Mouse (Mus musculus) heart, adult 8-10 months (tissue): ENCODE measurements at regions not wholly inside any gene's neighbourhood (a gene's known extent, or its start where the extent isn't known, plus 50 kb on each side); places are given as distances from the start of the nearest gene placed in this dataset.
"Not testable (repeated sequence)": the region's sequence is repeated elsewhere in the genome, so short reads cannot be mapped to it uniquely, and the experiment has no call there.

Experiments used
- DNase-seq: peaks from one replicate; pipeline ENCODE4 v3.0.0; 2022; ENCODE audit warnings: low spot score

DNA sequence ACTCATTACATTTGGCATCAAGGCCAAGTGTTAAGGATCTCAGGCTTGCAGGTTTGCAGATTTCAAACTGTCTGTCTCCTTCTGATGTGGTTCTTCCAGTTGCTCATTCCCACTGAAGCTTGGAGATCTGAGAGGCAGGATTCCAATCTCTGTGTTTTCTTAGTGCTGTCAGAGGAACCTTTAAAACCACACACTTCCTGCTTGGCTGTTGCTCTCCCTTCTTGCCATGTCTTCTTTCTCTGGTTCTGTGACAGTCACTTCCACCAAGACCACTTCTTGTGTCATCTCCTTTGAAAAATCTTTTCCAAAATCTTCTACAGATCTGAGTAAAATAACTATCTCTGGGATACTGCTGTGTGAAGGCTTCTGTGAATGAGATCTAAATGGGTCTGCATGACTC, 117.3 kb downstream of the Gm5426 start:
- DNase-seq = no peak

DNA sequence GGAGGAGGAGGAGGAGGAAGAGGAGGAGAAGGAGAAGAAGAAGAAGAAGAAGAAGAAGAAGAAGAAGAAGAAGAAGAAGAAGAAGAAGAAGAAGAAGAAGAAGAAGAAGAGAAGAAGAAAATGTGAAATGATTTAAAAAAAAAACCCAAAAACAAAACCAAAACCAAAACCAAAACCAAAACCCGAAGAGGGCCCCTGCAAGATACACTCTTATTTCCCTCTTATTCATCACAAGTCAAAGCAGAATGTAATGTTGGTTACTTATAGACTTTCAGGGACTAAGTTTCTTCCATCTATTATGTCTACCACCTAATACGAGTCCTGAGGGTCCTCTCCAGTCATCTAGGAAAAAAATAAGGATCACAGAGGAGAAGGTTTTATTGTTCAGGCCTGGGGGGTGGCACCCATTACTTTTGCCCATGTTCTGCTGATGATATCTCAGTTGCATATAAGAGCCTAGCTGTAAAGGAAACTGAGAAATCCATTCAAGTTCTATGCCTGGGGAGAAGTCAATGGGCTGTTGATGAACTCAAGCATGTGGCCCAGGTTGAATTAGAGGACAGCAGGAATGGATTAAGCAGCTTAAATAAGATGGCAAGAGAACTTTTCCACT, 118.0 kb downstream of the Gm5426 start:
- no peak for DNase-seq

DNA sequence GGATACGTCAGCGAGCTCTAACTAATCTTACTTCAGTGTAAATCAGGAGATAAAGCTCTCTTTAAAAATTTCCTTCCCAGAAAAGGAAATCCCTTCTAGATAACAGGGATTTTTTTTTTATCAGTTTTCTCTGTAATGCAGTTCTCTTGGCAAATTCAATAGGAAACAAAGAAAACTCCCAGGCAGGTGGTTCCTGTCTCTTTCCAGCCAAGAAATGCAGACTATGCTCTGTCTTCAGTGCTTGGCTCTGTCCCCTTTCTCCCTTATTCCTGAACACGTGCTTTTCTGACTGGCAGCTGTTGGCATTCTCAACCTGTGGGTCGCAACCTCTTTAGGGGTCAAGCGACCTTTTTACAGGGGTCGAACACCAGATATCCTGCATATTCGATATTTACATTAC, 121.5 kb downstream of the Gm5426 start:
- peak; percentile 57 for DNase-seq

DNA sequence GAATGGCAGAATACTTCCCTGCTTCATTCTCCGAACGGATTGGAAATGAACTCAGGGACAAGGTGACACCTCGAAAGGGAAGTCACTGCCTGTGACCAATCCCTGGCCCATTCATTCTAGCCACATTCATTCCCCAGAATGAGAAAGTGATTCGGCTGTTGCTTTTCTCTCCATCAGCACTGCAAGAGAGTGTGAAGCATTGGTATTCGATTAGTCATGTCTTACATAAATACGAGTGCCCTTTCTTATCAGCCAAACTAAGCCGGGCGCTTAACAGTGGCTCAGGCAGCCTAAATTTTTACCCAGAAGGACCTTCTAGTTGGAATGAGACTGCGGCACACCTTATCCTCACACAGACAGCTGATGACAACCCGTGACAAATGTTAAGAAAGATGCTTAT, 122.8 kb downstream of the Gm5426 start:
- no peak for DNase-seq

DNA sequence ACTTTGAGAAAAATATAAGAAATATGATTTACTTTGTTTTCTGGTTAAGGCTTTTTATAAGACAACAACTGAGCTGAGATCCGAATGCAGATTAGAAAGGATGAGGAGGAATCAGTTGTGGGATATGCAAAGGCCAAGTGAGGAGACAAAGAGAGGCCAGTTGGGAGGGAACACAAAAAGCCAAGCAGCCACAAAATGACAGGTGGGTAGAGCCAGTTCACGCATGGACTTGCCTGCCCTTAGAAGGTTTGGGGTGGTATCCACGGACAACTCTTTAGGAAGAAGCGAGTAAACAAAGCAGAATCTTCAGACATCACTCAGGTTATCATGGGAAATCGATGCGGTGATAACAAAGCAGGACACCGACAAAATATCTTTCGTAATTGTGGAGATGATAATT, 123.2 kb downstream of the Gm5426 start:
- no peak for DNase-seq

DNA sequence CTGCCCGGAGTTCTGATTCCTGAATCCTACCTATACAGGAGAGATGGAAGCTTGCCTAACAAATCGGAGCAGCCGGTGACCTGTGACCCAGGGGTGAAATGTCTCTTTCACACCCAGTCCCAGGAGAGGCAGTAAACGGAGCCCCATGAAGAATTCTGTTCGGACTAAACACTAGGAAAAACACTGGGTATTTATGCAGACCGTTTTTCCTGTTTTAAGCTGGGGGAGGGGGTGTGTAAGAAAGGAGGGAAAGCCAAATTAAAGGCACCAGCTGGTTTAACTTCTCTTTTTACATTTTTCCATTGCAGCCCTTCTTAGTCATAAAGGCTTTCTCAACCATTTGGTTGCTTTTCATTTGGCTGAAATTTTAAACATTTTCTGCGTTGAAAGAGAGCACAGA, 127.1 kb downstream of the Gm5426 start:
- DNase-seq = peak; percentile 38

DNA sequence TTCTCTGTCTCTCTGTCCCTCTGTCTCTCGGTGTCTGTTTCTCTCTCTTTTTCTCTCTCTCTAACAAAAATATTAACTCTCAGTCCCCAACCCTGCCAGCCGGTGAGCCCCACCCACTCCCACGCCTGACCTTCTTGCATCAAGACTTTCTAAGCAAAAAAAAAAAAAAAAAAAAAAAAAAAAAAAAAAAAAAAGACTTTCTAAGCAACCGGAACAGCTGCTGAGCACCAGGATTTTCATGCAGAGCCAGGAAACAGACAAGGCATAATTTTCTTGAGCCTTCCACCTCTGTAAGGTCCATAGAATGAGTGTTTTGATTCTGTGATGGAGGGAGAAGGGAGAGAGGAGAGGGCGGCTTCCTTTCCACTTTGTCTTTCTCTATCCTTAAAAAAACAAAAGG, 128.0 kb downstream of the Gm5426 start:
- DNase-seq = no peak

DNA sequence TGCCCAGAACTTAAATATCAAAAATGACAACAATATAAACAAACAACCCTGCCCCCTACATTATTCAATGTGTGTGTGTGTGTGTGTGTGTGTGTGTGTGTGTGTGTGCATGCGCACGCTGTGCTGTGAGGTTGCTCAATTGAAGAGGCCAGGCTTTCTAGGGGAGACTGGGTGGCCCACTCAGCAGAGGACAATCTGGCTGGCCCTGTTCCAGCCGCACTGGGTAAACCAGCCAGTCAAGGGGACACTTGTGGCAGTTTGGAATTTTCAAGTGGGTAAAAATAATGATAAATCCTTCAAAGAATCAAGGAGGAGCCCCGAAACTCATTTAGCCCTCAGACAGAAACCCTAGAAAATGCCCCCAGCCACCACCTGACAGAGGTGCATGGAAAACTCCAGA, 128.5 kb downstream of the Gm5426 start:
- DNase-seq = no peak

DNA sequence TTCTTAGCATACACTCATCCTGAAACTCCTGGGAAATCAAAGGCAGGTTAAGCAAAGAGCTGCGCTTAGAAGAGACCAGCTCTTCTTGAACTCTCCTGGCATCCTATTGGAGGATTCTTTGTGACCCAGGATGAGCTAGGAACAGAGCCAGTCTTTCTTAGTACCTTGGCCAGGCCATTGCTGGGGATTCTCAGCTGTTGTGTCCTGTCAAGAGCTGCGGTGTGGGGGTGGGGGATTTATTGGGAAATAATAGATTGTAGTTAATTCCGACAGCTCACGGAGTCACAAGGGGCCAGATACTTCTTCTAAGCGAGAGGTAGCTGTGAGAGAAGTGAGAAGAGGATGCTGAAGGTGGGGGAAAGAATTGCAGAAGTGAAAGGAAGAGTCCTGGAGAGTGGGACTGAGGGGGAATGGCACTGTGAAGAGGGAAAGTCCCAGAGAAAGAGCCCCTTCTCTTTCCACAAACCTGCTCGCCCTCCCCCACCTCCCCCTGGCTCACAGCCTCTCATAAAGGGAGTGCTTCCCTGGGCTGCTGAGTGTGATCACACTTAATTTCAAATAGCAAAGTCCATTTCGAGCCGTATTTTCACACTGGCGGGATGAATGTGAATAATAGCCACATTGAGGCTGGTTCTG, 129.8 kb downstream of the Gm5426 start:
- no peak for DNase-seq

DNA sequence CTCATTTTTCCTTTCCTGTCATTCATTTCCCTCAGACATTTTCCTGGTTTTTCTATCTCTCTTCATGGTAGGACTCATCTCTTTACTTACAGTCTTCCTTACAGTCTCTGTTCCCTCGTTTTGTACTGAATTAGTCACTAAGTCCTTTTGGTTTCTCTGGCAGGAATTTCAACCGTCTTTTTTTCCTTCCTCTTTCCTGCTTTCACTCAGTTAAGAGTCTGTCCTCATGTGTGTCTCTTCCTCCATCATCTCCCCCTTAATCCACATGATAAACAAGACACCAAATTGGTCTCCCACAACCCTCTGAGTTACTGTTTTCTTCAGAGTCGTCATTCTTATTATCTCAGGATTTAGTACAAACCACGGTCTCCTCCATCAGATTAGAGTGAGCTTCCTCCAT, 131.2 kb downstream of the Gm5426 start:
- no peak for DNase-seq

DNA sequence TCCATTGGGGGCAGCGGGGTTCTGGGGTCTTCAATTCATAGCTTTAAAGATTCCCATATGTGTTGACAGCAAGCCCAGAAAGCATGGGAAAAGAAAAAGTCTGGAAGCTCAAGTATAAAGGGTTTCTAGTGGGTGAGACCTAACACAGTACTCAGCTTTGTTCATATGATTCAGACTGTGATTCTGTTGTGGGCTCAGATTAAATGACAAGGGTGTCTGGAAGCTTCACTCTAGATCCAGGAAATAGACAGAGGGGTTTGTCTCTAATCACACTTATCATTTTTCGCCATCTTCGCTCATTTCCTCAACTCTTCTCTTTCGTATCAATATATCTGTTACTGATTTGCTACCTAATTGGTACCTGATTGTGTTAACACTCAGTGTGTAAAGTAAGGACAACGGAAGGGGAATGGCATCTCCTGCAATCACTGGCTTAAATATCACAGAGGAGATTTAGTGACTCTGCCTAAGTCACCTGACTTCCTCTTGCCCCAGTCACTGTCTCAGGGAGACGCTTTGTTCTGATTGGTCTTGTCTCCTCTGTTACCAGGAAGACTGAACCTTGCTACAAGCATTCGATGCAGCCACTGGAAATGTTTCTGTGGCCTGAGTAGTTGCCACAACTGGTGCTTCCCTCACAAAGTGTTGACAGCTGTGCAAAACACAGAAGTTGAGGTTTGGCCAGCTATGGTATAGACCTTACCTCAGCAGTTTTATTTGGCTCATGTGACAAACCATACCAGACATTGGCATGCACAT, 137.4 kb downstream of the Gm5426 start:
- peak; percentile 34 for DNase-seq

DNA sequence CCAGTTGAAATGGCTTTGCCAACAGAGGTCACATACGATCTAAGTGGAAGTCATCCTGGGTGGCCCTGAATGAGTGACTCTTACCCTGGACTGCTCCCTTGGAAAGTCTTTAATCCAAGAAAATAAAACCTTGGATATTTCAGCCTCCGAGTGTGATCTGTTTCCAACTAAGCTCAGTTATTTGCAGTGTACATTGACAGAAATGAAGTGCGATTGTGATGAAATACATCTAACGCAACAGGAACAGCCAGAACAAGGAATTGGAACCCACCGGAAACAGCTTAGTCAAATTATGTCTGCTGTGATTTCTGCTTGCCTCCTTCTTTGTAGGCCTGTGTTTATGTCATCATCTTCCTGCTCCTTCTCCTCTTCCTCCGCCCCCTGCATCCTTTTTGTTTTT, 143.7 kb downstream of the Gm5426 start:
- DNase-seq = no peak

DNA sequence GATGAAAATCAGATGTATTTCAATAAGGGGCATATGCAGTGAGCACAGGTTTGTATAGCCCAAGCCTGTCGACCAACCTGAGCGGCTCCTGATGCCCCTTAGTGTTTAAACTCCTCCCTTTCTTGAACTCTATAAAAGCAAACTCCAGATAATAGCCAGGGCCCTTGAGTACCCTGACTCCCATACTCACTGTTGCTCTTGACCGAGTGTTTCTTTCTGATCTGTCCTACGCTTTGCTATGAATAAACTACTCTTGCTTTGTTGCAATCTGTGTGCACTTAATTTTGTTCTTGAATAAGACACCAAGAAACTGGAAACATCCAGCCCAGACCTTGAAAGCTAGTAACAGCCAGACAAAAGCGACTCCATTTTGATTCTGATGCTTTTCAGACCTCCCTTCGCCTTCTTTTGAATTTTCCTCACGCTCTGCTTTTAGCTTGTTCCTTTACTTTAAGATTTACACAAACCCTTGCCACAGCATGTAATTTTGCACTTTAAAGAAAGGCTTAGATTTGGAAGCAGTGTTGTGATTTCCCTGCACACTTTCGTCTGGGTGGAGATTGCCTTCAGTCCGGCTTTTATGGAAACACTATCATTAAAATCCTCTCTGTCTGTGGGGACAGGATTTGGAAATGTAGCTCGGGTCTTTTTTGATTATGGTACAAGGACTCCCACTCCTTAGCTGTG, 149.1 kb downstream of the Gm5426 start:
- DNase-seq = no peak

DNA sequence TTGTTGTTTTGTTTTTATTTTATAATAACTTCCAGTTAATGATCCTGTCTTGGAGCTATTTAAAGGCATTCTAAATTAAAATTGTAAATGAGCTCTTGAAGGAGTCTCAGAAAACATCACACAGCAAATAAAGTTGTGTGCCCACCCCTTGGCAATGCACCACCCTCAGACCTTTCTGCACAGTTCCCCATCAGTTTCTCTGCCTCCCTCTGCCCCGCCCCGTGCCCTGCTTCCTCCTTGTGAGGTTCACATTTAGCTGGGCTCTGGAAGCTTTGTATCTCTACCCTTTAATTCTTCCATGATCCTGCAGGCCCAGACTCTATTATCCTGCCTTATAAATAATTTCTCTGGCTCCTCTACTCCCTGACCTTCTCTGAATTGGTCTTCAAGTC, 149.7 kb downstream of the Gm5426 start:
- DNase-seq = no peak

DNA sequence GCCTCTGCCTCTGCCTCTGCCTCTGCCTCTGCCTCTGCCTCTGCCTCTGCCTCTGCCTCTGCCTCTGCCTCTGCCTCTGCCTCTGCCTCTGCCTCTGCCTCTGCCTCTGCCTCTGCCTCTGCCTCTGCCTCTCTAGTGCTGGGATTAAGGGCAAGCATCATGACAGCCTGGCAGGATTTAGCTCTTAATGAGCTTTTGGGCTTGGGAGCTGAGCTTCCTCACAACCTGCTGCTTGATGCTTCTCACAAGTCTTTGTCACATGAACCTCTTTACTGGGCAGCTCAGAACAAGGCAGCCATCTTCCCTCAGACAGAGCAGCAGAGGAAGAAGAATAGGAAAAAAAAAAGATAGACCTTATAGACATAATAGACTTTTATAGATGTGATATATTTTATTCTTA, 152.6 kb downstream of the Gm5426 start:
- not testable (repeated sequence) for DNase-seq

DNA sequence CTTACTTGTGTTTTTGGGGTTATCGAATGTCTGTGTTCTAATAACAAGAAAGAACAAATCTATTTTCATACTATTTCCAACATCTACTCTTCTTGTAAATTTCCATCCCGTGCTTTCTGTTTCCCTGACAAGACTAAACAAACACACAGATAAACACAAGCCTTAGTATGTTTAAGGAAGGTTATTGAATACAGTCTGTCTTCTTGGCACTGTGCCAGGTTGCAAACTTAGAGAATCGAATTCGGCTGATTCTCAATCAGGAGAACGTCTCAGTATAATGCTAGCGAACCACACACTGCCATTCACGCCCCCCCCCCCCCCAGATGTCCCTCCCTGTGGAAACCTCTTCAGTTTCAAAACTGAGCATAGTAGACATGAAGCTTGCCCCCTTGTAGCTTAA, 157.2 kb downstream of the Gm5426 start:
- no peak for DNase-seq

DNA sequence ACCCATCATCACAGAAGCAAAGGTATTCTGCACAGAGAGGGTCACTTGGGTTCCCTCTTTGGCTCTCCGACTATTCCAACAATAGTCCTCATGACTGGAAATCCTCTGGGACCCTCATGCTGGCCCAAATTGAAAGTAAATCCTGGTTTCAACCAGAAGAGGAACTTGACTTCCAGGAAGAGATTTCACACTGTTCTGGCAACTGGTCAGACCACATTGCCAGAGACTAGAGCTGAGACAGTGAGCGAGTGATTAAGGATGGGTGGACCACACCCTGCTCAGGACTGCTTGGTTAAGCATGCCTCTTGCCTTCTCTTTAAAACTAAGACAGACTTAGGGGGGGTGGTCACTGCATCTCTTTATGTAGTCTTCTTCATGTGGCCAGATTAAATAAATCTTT, 158.3 kb downstream of the Gm5426 start:
- peak; percentile 75 for DNase-seq

DNA sequence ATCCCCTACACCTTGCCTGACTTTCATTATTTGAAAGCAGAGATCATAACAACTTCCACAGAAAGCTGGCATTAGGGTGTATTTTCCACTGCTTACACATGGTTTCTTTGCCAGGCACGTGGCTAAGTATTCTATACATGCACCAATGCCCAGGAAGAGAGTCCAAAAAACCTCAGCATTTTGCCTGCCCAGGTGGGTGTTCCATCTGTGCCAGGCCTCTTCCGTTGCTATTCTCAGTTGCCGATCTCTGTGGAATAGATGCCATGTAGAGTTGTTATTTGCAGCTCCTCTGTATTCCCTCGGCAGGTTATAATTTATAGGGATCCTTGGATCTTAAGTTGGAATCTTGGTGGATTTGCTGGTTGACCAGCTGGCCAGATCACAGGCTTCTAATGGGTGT, 161.3 kb downstream of the Gm5426 start:
- no peak for DNase-seq

DNA sequence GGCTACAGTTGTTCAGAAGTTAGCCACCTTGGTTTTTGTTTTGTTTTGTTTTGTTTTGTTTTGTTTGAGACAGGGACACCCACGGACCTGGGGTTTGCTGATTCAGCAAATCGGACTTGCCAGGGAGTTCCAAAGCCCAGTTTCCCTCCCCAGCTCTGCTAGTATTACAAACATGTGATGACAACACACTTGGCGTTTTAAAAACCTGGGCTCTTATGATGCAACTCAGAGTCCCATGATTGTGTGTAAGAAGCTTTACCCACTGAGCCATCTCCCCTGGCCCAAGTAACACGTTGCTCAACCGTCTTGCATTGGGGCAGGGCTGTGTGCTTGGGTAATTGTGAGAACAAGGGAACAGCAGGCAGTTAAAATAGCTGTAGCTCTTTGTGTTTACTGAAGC, 162.2 kb downstream of the Gm5426 start:
- no peak for DNase-seq

DNA sequence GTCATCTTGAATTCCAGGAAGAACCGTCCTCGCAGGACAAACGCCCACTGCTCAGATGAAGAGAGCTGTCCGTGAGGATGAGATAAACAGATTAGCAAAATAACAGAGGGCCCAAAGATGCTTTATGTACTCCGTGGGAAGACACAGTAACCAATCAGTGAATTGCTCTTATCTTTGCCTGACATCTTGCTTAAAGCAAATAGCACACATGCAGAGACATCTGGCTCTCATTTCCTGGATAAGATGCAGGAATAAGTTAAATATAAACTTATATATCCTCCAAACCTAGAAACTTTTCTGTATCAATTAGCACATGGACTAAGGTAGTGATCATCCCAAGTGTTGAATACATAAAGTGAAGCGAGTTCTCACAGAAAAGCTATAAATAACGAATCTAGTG, 169.3 kb downstream of the Gm5426 start:
- no peak for DNase-seq

DNA sequence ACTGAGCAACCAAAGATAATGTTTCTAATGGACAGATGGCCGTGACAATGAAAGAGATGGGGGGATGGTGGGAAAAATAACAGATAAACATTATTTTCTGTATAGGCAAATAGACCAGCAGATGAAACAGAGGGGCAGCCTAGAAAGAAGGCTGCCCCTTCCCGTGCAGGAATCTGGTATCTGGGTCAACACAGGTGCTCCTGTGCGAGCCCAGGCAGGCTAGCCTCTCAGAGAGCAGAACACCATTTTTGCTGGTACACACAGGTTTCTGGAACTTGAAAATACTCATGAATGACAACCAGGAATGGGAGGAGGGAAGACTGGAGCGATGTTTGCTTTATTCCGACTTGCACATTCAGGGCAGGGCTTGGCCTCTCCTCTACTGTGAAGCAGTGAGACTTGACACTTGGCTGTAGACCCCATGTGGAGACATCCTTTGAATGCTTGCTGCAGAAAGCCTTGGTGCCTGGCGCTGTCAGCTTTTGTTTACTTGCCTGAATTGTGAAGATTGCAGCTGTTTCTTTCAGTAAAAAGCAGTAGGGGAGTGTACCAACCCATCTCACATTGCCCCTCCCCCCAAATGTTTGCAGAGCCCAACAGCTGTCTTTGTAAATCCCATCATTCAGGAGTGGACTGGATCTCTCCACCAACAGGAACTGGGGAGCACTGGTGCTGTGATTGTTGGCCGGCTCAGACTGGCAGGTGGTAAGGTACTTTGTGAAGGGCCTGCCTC, 172.5 kb downstream of the Gm5426 start:
- DNase-seq = peak; percentile 30

DNA sequence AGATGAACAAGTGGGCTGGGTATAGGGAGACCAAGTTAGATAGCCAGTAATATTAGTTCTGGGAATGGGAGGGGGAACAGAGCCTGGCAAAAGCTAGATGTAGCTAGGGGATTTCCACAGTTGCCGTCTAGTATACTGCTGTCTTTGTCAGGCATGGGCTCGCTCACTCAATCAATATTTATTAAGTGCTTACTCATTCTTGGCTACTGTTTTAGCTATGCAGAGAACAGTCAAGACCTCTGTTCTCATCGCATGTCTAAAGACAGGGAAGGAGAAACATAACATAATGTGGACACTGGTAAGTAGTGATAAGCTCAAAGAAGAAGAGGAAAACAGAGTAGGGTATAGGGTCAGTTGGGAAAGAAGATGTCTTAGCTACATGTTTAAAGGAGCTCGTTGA, 173.4 kb downstream of the Gm5426 start:
- DNase-seq = no peak
